Mouse (Mus musculus) liver, embryonic 16.5 days (tissue): ENCODE measurements at regions not wholly inside any gene's neighbourhood (a gene's known extent, or its start where the extent isn't known, plus 50 kb on each side); places are given as distances from the start of the nearest gene placed in this dataset.

Experiments used
- ATAC-seq: fragments of 200-750 bp; cut with Nextera tagmentation; 2 replicates; pipeline ENCODE4 v1.8.0; 2017; ENCODE audit warnings: low read depth, mild to moderate bottlenecking, moderate number of reproducible peaks, moderate library complexity
- H3K27ac ChIP-seq: fragments of 300-500 bp; sonication (generic); 2 replicates; pipeline ENCODE4 v1.5.1; 2014; ENCODE audit warnings: mild to moderate bottlenecking, low read length
- H3K27me3 ChIP-seq: fragments of 300-500 bp; sonication (generic); 2 replicates; pipeline ENCODE4 v1.6.1; 2014; ENCODE audit warnings: low read depth, low read length, mixed read lengths; ENCODE audit not compliant: control insufficient read depth, insufficient read depth
- H3K36me3 ChIP-seq: fragments of 300-500 bp; sonication (generic); 2 replicates; pipeline ENCODE4 v1.6.1; 2014; ENCODE audit warnings: mild to moderate bottlenecking; ENCODE audit not compliant: control insufficient read depth, insufficient read depth
- H3K4me1 ChIP-seq: fragments of 300-500 bp; sonication (generic); 2 replicates; pipeline ENCODE4 v1.6.1; 2014; ENCODE audit warnings: low read depth, low read length, mixed read lengths; ENCODE audit not compliant: control insufficient read depth
- H3K4me2 ChIP-seq: fragments of 300-500 bp; sonication (generic); 2 replicates; pipeline ENCODE4 v1.6.1; 2014; ENCODE audit warnings: low read depth, low read length, mixed read lengths
- H3K4me3 ChIP-seq: fragments of 300-500 bp; sonication (generic); 2 replicates; pipeline ENCODE4 v1.5.1; 2014; ENCODE audit warnings: low read depth, mild to moderate bottlenecking, low read length
- H3K9ac ChIP-seq: fragments of 300-500 bp; sonication (generic); 2 replicates; pipeline ENCODE4 v1.6.1; 2014; ENCODE audit warnings: low read depth, low read length
- H3K9me3 ChIP-seq: fragments of 300-500 bp; sonication (generic); replicated peaks from 2 replicates; pipeline ENCODE4 v1.6.1; 2016; ENCODE audit warnings: low read length; ENCODE audit not compliant: control insufficient read depth
- WGBS: fragments of 180-500 bp; shearing (Covaris S2); extraction: QIAGEN DNeasy Blood & Tissue Kit; methylation state at CpG from one replicate; pipeline ENCODE4 v1.1.7; 2014; ENCODE audit not compliant: insufficient replicate concordance; 5-methylcytosine and 5-hydroxymethylcytosine counted together

DNA sequence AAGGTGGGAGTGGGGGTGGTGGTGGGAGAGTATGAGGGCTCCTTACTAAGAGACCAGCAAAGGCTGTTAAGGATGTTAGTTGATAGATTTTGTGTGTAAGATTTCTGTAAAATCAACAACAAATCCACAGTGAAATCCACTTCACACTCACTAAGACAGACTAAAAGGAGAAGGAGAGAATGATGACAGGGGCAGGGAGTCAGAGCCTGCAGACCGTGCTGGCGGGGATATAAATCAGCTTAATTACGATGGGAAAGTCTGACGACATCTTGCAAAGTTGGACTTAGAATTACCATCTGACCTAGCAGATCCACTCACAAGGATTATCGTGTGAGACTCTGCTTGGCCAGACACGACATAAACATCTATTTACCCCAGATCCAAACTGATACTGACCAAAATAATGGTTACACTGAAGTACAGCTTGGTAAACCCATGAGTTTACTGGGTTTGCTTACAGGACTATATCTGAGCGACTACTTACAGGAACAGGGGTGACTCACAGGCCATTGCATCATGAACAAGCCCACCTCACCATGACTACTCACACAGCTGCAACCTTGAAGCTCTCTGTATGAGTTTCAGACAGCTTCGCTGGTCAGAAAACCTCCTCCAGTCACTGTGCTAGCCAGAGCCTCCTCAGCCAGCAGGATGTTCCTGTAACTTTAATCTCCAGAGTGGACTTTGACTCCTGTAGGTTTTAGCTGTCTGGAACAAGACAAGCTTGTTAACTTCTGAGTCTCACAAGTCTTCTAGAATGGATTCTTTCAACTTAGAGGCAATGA lies 50.5 kb upstream of the Ednra start:
- 58% methylated on average over 8 of the region's 8 CpGs for WGBS
- H3K27ac ChIP-seq = no peak overlapping the region
- H3K4me1 ChIP-seq = no peaks in the 10 kb centered on the region
- ATAC-seq = no peak
- no peaks in the 10 kb centered on the region for H3K9me3 ChIP-seq
- no peak overlapping the region for H3K4me2 ChIP-seq
- no peaks in the 10 kb centered on the region for H3K36me3 ChIP-seq
- no peak overlapping the region for H3K9ac ChIP-seq
- H3K4me3 ChIP-seq = no peak overlapping the region
- H3K27me3 ChIP-seq = no peaks in the 10 kb centered on the region

DNA sequence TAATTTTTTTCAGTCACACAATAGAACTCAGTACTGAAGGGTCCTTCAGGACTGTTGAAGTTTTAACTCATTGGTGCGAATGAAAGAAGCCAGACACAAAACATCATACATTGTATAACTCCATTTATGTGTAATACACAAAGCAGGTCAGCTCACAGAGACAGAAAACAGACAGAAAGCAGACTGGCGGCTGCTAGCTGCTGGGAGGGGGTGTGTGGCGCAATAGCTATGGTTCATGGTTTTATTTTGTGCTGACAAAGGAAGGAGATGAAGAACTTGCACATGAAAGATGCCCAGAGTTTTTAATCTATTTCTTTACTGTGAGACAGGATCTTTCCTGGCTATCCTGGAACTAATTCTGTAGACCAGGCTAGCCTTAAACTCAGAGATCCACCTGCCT lies 51.3 kb upstream of the Ednra start:
- H3K36me3 ChIP-seq = no peaks in the 10 kb centered on the region
- ATAC-seq = no peak
- H3K9ac ChIP-seq = no peak overlapping the region
- H3K9me3 ChIP-seq = no peaks in the 10 kb centered on the region
- WGBS = 65% methylated on average over 3 of the region's 3 CpGs
- H3K4me3 ChIP-seq = no peak overlapping the region
- no peaks in the 10 kb centered on the region for H3K4me1 ChIP-seq
- no peak overlapping the region for H3K4me2 ChIP-seq
- H3K27ac ChIP-seq = no peak overlapping the region
- H3K27me3 ChIP-seq = no peaks in the 10 kb centered on the region

DNA sequence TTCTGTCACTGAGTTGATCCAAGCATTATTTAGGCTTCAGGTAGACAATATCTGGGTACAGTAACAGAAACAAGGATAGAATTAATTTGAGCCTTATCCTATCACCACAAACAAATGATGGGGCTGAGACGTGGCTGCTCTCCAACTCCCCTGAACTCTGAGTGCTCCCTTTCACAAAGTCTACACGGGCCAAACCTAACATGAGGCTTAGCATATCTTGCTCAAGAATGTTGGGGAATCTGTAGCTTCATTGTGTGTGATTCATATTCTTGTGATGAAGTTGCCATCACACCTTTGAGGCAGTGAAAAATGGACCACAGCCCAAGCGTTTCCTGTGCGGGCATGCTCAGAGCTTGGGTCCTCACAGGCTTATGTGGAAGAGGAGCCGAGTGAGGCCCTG lies 53.3 kb upstream of the Ednra start:
- no peaks in the 10 kb centered on the region for H3K27me3 ChIP-seq
- H3K27ac ChIP-seq = no peak overlapping the region
- no peak overlapping the region for H3K4me2 ChIP-seq
- H3K4me1 ChIP-seq = no peaks in the 10 kb centered on the region
- H3K9ac ChIP-seq = no peak overlapping the region
- H3K9me3 ChIP-seq = no peaks in the 10 kb centered on the region
- no peak for ATAC-seq
- WGBS = 62% methylated on average over 5 of the region's 5 CpGs
- no peaks in the 10 kb centered on the region for H3K36me3 ChIP-seq
- H3K4me3 ChIP-seq = no peak overlapping the region

DNA sequence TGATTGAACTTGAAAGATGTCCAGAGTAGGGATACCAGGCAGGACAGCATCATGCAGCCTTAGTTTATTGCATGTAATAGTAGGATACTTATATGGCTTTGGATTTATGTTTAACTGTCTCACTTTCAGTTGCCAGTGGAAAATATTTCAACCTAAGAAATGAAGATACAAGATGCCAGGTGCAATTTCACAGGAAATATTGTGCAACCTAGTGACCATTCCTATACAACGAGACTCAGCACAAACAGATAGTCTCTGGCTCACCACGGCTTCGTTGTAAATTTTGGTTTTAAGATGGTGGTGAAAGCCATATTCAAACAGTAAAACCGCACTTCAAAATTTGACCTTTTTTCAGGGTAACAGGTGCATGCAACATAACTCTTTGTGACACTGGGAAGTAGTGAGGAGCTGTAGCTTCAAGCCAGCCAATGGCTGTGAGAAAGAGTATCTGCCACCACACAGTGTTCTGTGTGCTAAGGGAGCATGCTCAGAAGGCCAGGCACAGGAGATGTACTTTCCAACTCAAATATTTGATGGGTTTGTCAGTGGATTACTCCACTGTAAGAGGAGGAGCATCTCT lies 61.5 kb upstream of the Ednra start:
- 55% methylated on average over 4 of the region's 4 CpGs for WGBS
- Histone ChIP-seq H3K4me3 (no peak overlapping the region), H3K36me3 (no peaks in the 10 kb centered on the region), H3K27ac (no peak overlapping the region), H3K27me3 (no peaks in the 10 kb centered on the region), H3K4me1 (no peaks in the 10 kb centered on the region), H3K4me2 (no peak overlapping the region), H3K9ac (no peak overlapping the region), H3K9me3 (no peaks in the 10 kb centered on the region)
- no peak for ATAC-seq

DNA sequence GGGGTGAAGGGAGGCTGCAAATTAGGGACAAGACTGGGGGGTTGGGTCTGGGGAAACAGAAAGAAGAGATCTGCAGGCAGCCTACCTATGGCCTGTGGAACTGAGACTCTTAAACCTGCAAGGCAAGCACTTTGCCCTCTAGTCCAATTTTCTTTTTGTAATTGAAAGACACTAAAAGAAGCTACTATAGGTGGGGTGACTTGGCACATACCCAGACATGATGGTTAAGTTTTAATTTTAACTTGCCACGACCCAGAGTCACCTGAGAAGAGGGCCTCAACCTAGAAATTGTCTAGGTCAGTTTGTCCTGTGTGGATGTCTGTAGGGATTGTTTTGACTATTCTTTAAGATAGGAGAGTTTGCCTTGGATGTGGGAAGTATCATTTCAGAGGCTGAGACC lies 70.6 kb upstream of the Ednra start:
- Histone ChIP-seq H3K4me1 (no peaks in the 10 kb centered on the region), H3K36me3 (no peaks in the 10 kb centered on the region), H3K4me3 (no peak overlapping the region), H3K4me2 (no peak overlapping the region), H3K9ac (no peak overlapping the region), H3K27me3 (no peaks in the 10 kb centered on the region), H3K27ac (no peak overlapping the region), H3K9me3 (no peaks in the 10 kb centered on the region)
- 28% methylated on average over 1 of the region's 1 CpGs for WGBS
- no peak for ATAC-seq

DNA sequence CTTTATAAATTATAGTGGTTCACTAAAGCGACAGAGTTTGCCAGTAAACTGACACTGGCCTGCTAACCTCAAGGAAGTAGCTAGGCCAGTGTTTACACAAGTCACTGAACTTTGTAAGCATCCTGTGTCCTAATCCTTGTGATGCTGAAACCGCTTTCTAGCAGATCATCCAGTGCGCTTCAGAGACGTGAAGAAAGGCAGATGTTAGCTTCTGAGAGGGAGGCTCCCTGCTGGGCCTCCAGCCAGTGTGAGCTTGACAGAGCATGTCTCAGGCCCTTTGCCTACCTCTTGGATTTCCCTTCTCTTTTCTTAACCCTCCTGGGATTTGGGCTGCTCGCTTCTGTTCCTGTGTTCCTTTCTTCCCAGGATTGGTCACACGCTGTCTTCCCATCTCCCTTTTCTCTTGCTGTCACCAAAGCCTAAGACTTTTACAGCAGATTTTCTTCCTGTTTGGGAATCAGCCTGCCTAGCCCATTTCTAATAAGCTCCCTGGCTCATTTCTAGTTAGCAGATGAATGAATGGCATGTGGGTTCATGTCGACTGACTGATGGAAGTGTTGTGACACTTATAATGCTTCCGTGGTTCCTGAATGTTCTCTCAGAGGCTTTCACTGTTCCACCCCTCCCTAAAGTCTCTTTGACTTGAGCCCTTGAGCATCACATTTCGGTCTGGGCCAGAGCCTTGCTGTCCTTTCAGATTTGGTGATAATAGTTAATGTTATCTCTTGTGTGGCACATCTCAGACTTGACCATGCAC lies 79.1 kb upstream of the Ednra start:
- H3K4me1 ChIP-seq = no peaks in the 10 kb centered on the region
- H3K4me2 ChIP-seq = no peak overlapping the region
- H3K27ac ChIP-seq = no peak overlapping the region
- H3K36me3 ChIP-seq = no peaks in the 10 kb centered on the region
- H3K9me3 ChIP-seq = no peaks in the 10 kb centered on the region
- no peaks in the 10 kb centered on the region for H3K27me3 ChIP-seq
- WGBS = 63% methylated on average over 9 of the region's 9 CpGs
- H3K9ac ChIP-seq = no peak overlapping the region
- ATAC-seq = 0 out of 2 replicates have a peak, but pooled peaks have one; percentile 43
- H3K4me3 ChIP-seq = no peak overlapping the region

DNA sequence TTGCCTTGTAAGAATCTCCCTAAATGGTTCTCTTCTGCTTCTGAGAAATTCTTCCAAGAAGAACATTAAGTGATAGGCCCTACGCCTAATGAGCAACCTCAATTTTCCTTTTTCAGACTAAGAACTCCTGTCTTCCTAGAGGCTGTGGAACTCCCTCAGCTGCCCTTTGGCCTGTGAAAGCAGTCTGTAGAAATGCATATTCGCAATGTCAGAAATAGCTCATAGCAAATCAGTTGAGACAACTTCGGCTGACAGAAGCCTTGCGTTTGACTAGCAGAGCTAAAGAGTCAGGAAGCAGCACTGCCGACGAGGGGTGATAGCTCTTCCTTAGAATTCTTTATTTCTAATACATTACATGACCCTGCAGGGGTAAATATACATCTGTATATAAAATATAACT lies 80.3 kb upstream of the Ednra start:
- no peak for ATAC-seq
- no peak overlapping the region for H3K9ac ChIP-seq
- no peak overlapping the region for H3K4me3 ChIP-seq
- no peaks in the 10 kb centered on the region for H3K36me3 ChIP-seq
- no peaks in the 10 kb centered on the region for H3K4me1 ChIP-seq
- H3K27me3 ChIP-seq = no peaks in the 10 kb centered on the region
- H3K4me2 ChIP-seq = no peak overlapping the region
- no peaks in the 10 kb centered on the region for H3K9me3 ChIP-seq
- H3K27ac ChIP-seq = no peak overlapping the region
- WGBS = 35% methylated on average over 6 of the region's 6 CpGs

DNA sequence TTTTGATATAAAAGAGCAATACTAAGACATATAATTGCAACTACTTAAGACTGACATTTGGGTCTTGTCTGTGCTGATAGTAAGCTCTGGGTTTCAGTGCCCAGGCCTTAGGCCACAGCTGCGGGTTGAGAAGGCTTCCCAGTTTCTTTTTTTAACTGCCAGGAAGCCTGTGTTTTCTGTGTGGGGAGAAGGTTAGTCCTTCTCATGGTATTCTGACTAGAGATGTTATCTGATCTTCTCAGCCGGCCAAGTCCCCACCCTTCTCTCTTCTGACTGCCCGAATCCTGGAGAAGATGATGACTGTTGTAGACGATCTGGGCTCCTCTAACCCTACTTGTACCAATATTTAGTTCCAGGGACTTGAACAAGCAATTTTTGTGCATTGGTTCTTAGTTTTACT lies 80.7 kb upstream of the Ednra start:
- H3K9me3 ChIP-seq = no peaks in the 10 kb centered on the region
- ATAC-seq = no peak
- H3K36me3 ChIP-seq = no peaks in the 10 kb centered on the region
- H3K27ac ChIP-seq = no peak overlapping the region
- H3K4me3 ChIP-seq = no peak overlapping the region
- WGBS = 15% methylated on average over 4 of the region's 4 CpGs
- H3K4me1 ChIP-seq = no peaks in the 10 kb centered on the region
- H3K27me3 ChIP-seq = no peaks in the 10 kb centered on the region
- H3K4me2 ChIP-seq = no peak overlapping the region
- no peak overlapping the region for H3K9ac ChIP-seq

DNA sequence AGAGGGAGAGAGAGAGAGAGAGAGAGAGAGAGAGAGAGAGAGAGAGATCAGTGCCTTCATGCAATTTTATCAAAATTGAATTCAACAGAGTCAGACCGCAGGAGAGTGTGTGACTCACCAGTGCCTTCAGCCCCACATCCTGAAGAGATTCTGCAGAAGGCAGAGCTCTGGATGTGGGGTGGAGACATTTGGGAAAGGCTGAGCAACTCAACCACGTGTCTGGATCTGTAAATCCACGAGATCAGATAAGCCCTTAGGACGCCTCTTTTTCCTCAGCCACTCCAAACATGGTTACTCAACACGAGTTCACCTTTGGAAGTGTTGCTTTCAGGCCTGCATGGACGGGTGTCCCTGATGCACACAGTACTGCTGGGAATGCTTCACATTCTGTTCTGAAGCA lies 81.4 kb upstream of the Ednra start:
- WGBS = 37% methylated on average over 6 of the region's 6 CpGs
- Histone ChIP-seq H3K27ac (no peak overlapping the region), H3K27me3 (no peaks in the 10 kb centered on the region), H3K4me3 (no peak overlapping the region), H3K9me3 (no peaks in the 10 kb centered on the region), H3K36me3 (no peaks in the 10 kb centered on the region), H3K9ac (no peak overlapping the region), H3K4me2 (no peak overlapping the region), H3K4me1 (no peaks in the 10 kb centered on the region)
- ATAC-seq = no peak
